Mouse (Mus musculus): ENCODE measurements around the gene Atg16l1. TPM values are rescaled to one million over a fixed set of nuclear protein-coding genes. Genes with fewer than 3 reads are reported as not detected.

The Atg16l1 gene
- total RNA-seq, 1 experiment = 63.4 TPM

DNA sequence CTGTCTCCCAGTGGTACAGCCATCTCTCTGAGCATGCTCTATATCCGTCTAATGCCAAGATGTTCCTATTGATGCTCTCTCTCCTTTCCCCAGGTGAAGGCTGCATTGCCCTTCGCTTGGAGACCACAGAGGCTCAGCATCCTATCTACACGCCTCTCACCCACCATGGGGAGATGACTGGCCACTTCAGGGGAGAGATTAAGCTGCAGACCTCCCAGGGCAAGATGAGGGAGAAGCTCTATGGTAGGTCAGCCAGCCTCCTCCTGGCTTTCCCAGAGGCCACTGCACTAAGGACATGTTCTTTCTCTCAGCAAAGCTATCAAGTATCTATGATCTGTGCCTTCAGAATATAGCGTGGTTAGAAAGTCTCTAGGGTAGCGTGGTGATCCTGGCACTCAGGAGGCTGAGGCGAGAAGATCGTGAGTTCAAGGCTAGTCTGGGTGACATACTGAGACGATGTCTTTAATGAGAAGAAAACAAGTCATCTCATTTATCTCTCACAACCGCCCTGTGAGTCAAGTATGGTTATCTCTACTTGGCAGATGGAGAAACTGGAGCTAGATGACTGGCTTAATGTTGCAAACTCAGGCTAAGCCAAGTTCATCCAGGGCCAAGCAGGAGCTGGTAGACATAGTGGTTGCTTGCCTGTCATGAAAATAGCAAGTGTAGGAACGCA lies 43.6 kb upstream of the Atg16l1 start:
- DNase-seq (ENCODE audit: low read depth, low spot score) = no peak
- Histone ChIP-seq H3K27ac (ENCODE audit: insufficient read depth, low read depth, low read length, poor library complexity, severe bottlenecking) (no peak overlapping the region), H3K36me3 (ENCODE audit: control insufficient read depth, insufficient read depth, low read length, poor library complexity, severe bottlenecking) (peaks cover 86% of the 10 kb centered on the region), H3K4me1 (ENCODE audit: control insufficient read depth in 2 of 2, insufficient read depth in 2 of 2, low read length in 2 of 2, poor library complexity in 1 of 2) (no peaks in the 10 kb centered on the region), H3K4me3 (ENCODE audit: insufficient read depth in 1 of 2, low read depth in 1 of 2, low read length in 2 of 2, poor library complexity in 1 of 2, severe bottlenecking in 1 of 2) (no peak overlapping the region), H3K9ac (ENCODE audit: insufficient read depth, low read depth, low read length, poor library complexity, severe bottlenecking) (no peak overlapping the region), H3K9me3 (ENCODE audit: control insufficient read depth, insufficient read depth, low read depth, low read length) (no peaks in the 10 kb centered on the region)
- in situ Hi-C loops (cut with MboI; ENCODE audit: low sequenced_read_pairs in 2 of 2, unreplicated experiment in 2 of 2) = no loop called here
- TF ChIP-seq ZNF384 (IDR thresholded peaks at IDR 0.05; ENCODE audit: low read depth, low read length) (no peak), CHD2 (IDR thresholded peaks at IDR 0.05; ENCODE audit: low read depth, low read length) (no peak), MAFK (IDR thresholded peaks at IDR 0.05; ENCODE audit: insufficient read depth, low read depth, low read length) (no peak), ZC3H11A (IDR thresholded peaks at IDR 0.05; ENCODE audit: borderline replicate concordance, low read depth, low read length) (no peak), HCFC1 (IDR thresholded peaks at IDR 0.05; ENCODE audit: borderline replicate concordance, insufficient read depth, low read length) (no peak)

DNA sequence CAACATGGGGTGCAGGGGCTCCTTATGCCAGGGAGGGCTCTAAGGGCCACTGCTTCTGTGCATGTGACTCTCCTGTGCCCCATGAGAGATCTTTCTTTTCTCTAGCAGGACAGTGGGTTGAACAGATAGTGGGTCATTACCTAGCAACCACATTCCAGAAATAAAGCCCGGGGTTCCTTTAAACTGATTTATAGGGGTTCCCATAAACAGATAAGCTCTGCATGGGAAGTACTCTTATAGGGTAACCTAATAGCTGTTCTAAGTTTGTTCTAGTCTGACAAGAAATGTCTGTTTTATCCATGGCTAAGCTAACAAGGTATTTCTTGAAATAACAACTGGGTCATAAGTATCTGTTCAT lies 43.1 kb upstream of the Atg16l1 start:
- no peak for TF ChIP-seq HCFC1 (IDR thresholded peaks at IDR 0.05; ENCODE audit: borderline replicate concordance, insufficient read depth, low read length)
- no peak for TF ChIP-seq ZNF384 (IDR thresholded peaks at IDR 0.05; ENCODE audit: low read depth, low read length)
- no peak for TF ChIP-seq ZC3H11A (IDR thresholded peaks at IDR 0.05; ENCODE audit: borderline replicate concordance, low read depth, low read length)
- no peak for TF ChIP-seq MAFK (IDR thresholded peaks at IDR 0.05; ENCODE audit: insufficient read depth, low read depth, low read length)
- DNase-seq (ENCODE audit: low read depth, low spot score) = no peak
- peaks cover 83% of the 10 kb centered on the region for H3K36me3 ChIP-seq (ENCODE audit: control insufficient read depth, insufficient read depth, low read length, poor library complexity, severe bottlenecking)
- in situ Hi-C loops (cut with MboI; ENCODE audit: low sequenced_read_pairs in 2 of 2, unreplicated experiment in 2 of 2) = no loop called here
- H3K9ac ChIP-seq (ENCODE audit: insufficient read depth, low read depth, low read length, poor library complexity, severe bottlenecking) = no peak overlapping the region
- H3K9me3 ChIP-seq (ENCODE audit: control insufficient read depth, insufficient read depth, low read depth, low read length) = no peaks in the 10 kb centered on the region
- H3K27ac ChIP-seq (ENCODE audit: insufficient read depth, low read depth, low read length, poor library complexity, severe bottlenecking) = no peak overlapping the region
- H3K4me1 ChIP-seq (ENCODE audit: control insufficient read depth in 2 of 2, insufficient read depth in 2 of 2, low read length in 2 of 2, poor library complexity in 1 of 2) = no peaks in the 10 kb centered on the region
- no peak overlapping the region for H3K4me3 ChIP-seq (ENCODE audit: insufficient read depth in 1 of 2, low read depth in 1 of 2, low read length in 2 of 2, poor library complexity in 1 of 2, severe bottlenecking in 1 of 2)

DNA sequence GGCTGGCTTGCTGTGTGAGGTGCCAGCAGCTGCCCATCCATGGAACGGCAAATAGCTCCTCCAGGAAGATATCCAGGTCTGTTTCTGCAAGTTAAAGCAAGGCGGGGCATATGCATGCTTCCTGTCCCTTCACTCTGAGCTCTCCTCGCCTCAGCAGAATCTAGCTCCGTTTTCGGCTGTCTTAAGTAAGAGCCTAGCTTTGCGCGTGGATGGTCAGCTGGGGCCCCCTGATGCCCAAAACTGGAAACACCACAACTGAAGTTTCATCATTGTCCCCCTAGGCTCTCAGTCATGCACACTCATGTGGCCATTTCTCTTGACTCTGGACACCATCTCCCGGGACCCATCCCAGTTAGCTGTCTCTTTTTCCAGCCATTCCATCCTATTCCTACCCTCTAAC lies 34.3 kb upstream of the Atg16l1 start:
- peaks cover 5 to 15% of the 10 kb centered on the region in 2 experiments; a peak in 3 of 4 replicates for H3K4me1 ChIP-seq (ENCODE audit: control insufficient read depth in 2 of 2, insufficient read depth in 2 of 2, low read length in 2 of 2, poor library complexity in 1 of 2)
- H3K9me3 ChIP-seq (ENCODE audit: control insufficient read depth, insufficient read depth, low read depth, low read length) = no peaks in the 10 kb centered on the region
- no peak for DNase-seq (ENCODE audit: low read depth, low spot score)
- TF ChIP-seq ZNF384 (IDR thresholded peaks at IDR 0.05; ENCODE audit: low read depth, low read length) (no peak), CHD2 (IDR thresholded peaks at IDR 0.05; ENCODE audit: low read depth, low read length) (no peak), MAFK (IDR thresholded peaks at IDR 0.05; ENCODE audit: insufficient read depth, low read depth, low read length) (no peak), ZC3H11A (IDR thresholded peaks at IDR 0.05; ENCODE audit: borderline replicate concordance, low read depth, low read length) (no peak), HCFC1 (IDR thresholded peaks at IDR 0.05; ENCODE audit: borderline replicate concordance, insufficient read depth, low read length) (no peak)
- H3K27ac ChIP-seq (ENCODE audit: insufficient read depth, low read depth, low read length, poor library complexity, severe bottlenecking) = no peak overlapping the region
- H3K9ac ChIP-seq (ENCODE audit: insufficient read depth, low read depth, low read length, poor library complexity, severe bottlenecking) = no peak overlapping the region
- H3K36me3 ChIP-seq (ENCODE audit: control insufficient read depth, insufficient read depth, low read length, poor library complexity, severe bottlenecking) = peaks cover 40% of the 10 kb centered on the region
- no peak overlapping the region for H3K4me3 ChIP-seq (ENCODE audit: insufficient read depth in 1 of 2, low read depth in 1 of 2, low read length in 2 of 2, poor library complexity in 1 of 2, severe bottlenecking in 1 of 2)
- in situ Hi-C loops (cut with MboI; ENCODE audit: low sequenced_read_pairs in 2 of 2, unreplicated experiment in 2 of 2) = no loop called here

DNA sequence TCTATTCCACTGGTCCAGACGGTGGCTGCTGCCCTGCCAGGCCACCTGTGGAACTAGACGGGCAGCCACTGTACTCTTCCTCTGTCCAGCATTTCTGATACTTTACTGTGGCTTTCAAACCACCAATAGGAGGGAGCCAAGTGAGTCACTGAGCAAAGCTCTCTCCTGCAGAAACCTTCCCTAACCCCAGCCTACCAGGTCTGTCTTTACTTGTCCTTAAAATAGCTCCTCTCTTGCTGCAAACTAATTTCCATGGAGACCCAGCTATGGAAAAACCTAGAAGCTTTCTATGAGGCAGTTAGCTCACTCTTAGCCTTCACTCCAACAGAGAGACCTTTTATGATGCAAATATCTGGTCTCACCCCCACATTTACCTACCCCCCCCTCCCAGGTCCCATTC lies 33.6 kb upstream of the Atg16l1 start:
- in situ Hi-C loops (cut with MboI; ENCODE audit: low sequenced_read_pairs in 2 of 2, unreplicated experiment in 2 of 2) = no loop called here
- Histone ChIP-seq H3K9ac (ENCODE audit: insufficient read depth, low read depth, low read length, poor library complexity, severe bottlenecking) (no peak overlapping the region), H3K9me3 (ENCODE audit: control insufficient read depth, insufficient read depth, low read depth, low read length) (no peaks in the 10 kb centered on the region), H3K27ac (ENCODE audit: insufficient read depth, low read depth, low read length, poor library complexity, severe bottlenecking) (no peak overlapping the region), H3K4me1 (ENCODE audit: control insufficient read depth in 2 of 2, insufficient read depth in 2 of 2, low read length in 2 of 2, poor library complexity in 1 of 2) (peaks cover 5 to 15% of the 10 kb centered on the region in 2 experiments; a peak in 3 of 4 replicates), H3K36me3 (ENCODE audit: control insufficient read depth, insufficient read depth, low read length, poor library complexity, severe bottlenecking) (peaks cover 34% of the 10 kb centered on the region), H3K4me3 (ENCODE audit: insufficient read depth in 1 of 2, low read depth in 1 of 2, low read length in 2 of 2, poor library complexity in 1 of 2, severe bottlenecking in 1 of 2) (no peak overlapping the region)
- DNase-seq (ENCODE audit: low read depth, low spot score) = no peak
- no peak for TF ChIP-seq CHD2 (IDR thresholded peaks at IDR 0.05; ENCODE audit: low read depth, low read length)
- TF ChIP-seq MAFK (IDR thresholded peaks at IDR 0.05; ENCODE audit: insufficient read depth, low read depth, low read length) = no peak
- no peak for TF ChIP-seq ZNF384 (IDR thresholded peaks at IDR 0.05; ENCODE audit: low read depth, low read length)
- TF ChIP-seq ZC3H11A (IDR thresholded peaks at IDR 0.05; ENCODE audit: borderline replicate concordance, low read depth, low read length) = no peak
- no peak for TF ChIP-seq HCFC1 (IDR thresholded peaks at IDR 0.05; ENCODE audit: borderline replicate concordance, insufficient read depth, low read length)
